Mouse (Mus musculus) liver, adult 2 months (tissue): Measurements from ENCODE around the gene Gm49510. TPM values are rescaled to one million over a fixed set of nuclear protein-coding genes. Genes with fewer than 3 reads are reported as not detected.

ENCODE experiments used
- DNase-seq: peaks from one replicate; pipeline ENCODE4 v3.0.0-alpha.2; 2011; ENCODE audit warnings: low read depth, low spot score; ENCODE audit errors: extremely low read depth
- H3K27ac ChIP-seq: fragments of 200-500 bp; replicated peaks from 2 replicates; pipeline ENCODE4 v1.5.1; 2012; ENCODE audit warnings: low read depth, mild to moderate bottlenecking, control low read depth, inconsistent platforms, low read length; ENCODE audit not compliant: insufficient read depth
- H3K27me3 ChIP-seq: fragments of 200-500 bp; 2 replicates; pipeline ENCODE4 v1.6.1; 2012; ENCODE audit warnings: mild to moderate bottlenecking, moderate library complexity, low read length, inconsistent platforms; ENCODE audit not compliant: control insufficient read depth, insufficient read depth
- H3K36me3 ChIP-seq: fragments of 200-500 bp; 2 replicates; pipeline ENCODE4 v1.6.1; 2012; ENCODE audit warnings: low read length, inconsistent platforms; ENCODE audit not compliant: control insufficient read depth, insufficient read depth
- H3K4me1 ChIP-seq: fragments of 200-500 bp; 2 replicates; pipeline ENCODE4 v1.6.1; 2011; ENCODE audit warnings: low read length; ENCODE audit not compliant: control insufficient read depth, insufficient read depth
- H3K4me3 ChIP-seq: fragments of 200-500 bp; 2 replicates; pipeline ENCODE4 v1.5.1; 2011; ENCODE audit warnings: low read depth, mild to moderate bottlenecking, control low read depth, low read length, moderate library complexity; ENCODE audit not compliant: insufficient read depth
- H3K79me2 ChIP-seq: fragments of 200-500 bp; 2 replicates; pipeline ENCODE4 v1.6.1; 2012; ENCODE audit warnings: inconsistent platforms, mild to moderate bottlenecking, low read length, moderate library complexity; ENCODE audit not compliant: control insufficient read depth, insufficient read depth
- H3K9ac ChIP-seq: fragments of 200-500 bp; 2 replicates; pipeline ENCODE4 v1.6.1; 2012; ENCODE audit warnings: low read depth, mild to moderate bottlenecking, control low read depth, inconsistent platforms, low read length
- CTCF ChIP-seq: fragments of 200-500 bp; IDR thresholded peaks from 2 replicates; pipeline ENCODE4 v1.5.1; 2011; ENCODE audit warnings: low read depth, low read length, control low read depth
- POLR2A ChIP-seq: fragments of 200-500 bp; IDR thresholded peaks from 2 replicates; pipeline ENCODE4 v1.6.1; 2011; ENCODE audit warnings: low read length, control low read depth; ENCODE audit not compliant: insufficient read depth; ENCODE audit errors: extremely low read depth
- WGBS: fragments of 180-500 bp; shearing (Covaris S2); methylation state at CpG from one replicate; pipeline ENCODE4 v1.1.7; 2018; 5-methylcytosine and 5-hydroxymethylcytosine counted together
- polyA plus RNA-seq: library from polyadenylated mRNA; depleted of rRNA; stranded (reverse); fragments of >200 nt; gene quantifications from 2 replicates; pipeline ENCODE4 v1.2.3, GENCODE M21; 2012; rRNA removed
- total RNA-seq: library from RNA; depleted of rRNA; stranded (reverse); fragments of >200 nt; gene quantifications from 2 replicates; pipeline ENCODE4 v1.2.3, GENCODE M21; 2014; rRNA removed

Gene Gm49510
- total and polyA plus RNA-seq, 2 experiments: not detected

GRCm38 (mm10) chr15:78956351-78956750, 56.9 kb downstream of the Gm49510 start:
- H3K9ac ChIP-seq: no peak overlapping the region
- 80% methylated on average over 4 of the region's 4 CpGs for WGBS
- no peaks in the 10 kb centered on the region for H3K27me3 ChIP-seq
- H3K79me2 ChIP-seq: no peaks in the 10 kb centered on the region
- no peak for TF ChIP-seq POLR2A
- peak; percentile 18; the same call in 1 of the 2 replicates for TF ChIP-seq CTCF
- no peak overlapping the region for H3K4me3 ChIP-seq
- H3K4me1 ChIP-seq: no peaks in the 10 kb centered on the region
- DNase-seq: peak; percentile 47
- H3K27ac ChIP-seq: no peak overlapping the region
- no peaks in the 10 kb centered on the region for H3K36me3 ChIP-seq

GRCm38 (mm10) chr15:78957021-78957420, 57.6 kb downstream of the Gm49510 start:
- Histone ChIP-seq H3K4me1 (no peaks in the 10 kb centered on the region), H3K27ac (no peak overlapping the region), H3K27me3 (no peaks in the 10 kb centered on the region), H3K4me3 (no peak overlapping the region), H3K36me3 (no peaks in the 10 kb centered on the region), H3K9ac (no peak overlapping the region), H3K79me2 (no peaks in the 10 kb centered on the region)
- WGBS: 76% methylated on average over 15 of the region's 15 CpGs
- DNase-seq: no peak
- TF ChIP-seq CTCF (no peak), POLR2A (no peak)

- H3K9ac ChIP-seq: no peak overlapping the region
- H3K36me3 ChIP-seq: no peaks in the 10 kb centered on the region
- no peak for DNase-seq
- H3K4me1 ChIP-seq: no peaks in the 10 kb centered on the region
- TF ChIP-seq POLR2A: no peak
- no peak for TF ChIP-seq CTCF
- H3K27me3 ChIP-seq: no peaks in the 10 kb centered on the region
- H3K79me2 ChIP-seq: no peaks in the 10 kb centered on the region
- WGBS: 80% methylated on average over 11 of the region's 11 CpGs
- no peak overlapping the region for H3K4me3 ChIP-seq
- no peak overlapping the region for H3K27ac ChIP-seq
These were observed 60.1 kb downstream of the Gm49510 start for GRCm38 (mm10) chr15:78959537-78959936.

- Histone ChIP-seq H3K9ac (no peak overlapping the region), H3K27me3 (no peaks in the 10 kb centered on the region), H3K4me3 (no peak overlapping the region), H3K4me1 (no peaks in the 10 kb centered on the region), H3K36me3 (no peaks in the 10 kb centered on the region), H3K79me2 (no peaks in the 10 kb centered on the region), H3K27ac (no peak overlapping the region)
- DNase-seq: no peak
- no peak for TF ChIP-seq POLR2A
- TF ChIP-seq CTCF: no peak
- WGBS: 45% methylated on average over 4 of the region's 4 CpGs
These were observed 60.6 kb downstream of the Gm49510 start for GRCm38 (mm10) chr15:78960088-78960487.

- Histone ChIP-seq H3K27me3 (no peaks in the 10 kb centered on the region), H3K4me1 (no peaks in the 10 kb centered on the region), H3K9ac (no peak overlapping the region), H3K4me3 (no peak overlapping the region), H3K79me2 (no peaks in the 10 kb centered on the region), H3K36me3 (no peaks in the 10 kb centered on the region), H3K27ac (no peak overlapping the region)
- 26% methylated on average over 2 of the region's 2 CpGs for whole genome bisulfite sequencing
- TF ChIP-seq POLR2A: no peak
- peak; percentile 90 for TF ChIP-seq CTCF
- peak; percentile 43 for DNase-seq
These were observed 63.4 kb downstream of the Gm49510 start for GRCm38 (mm10) chr15:78962885-78963284.

Other genes with a start within 250 kb of the Gm49510 start
- not detected in 2 replicates for gene Elfn2, start 180.9 kb upstream of the Gm49510 start, total RNA-seq
- not detected in 2 replicates for gene Elfn2, start 180.9 kb upstream of the Gm49510 start, polyA plus RNA-seq
- 0.74 and 1.1 TPM in 2 replicates for gene Mfng, start 126.2 kb upstream of the Gm49510 start, total RNA-seq
- gene Mfng, start 126.2 kb upstream of the Gm49510 start, polyA plus RNA-seq: 1.2 and 2.3 TPM in 2 replicates
- 2.7 and 4.3 TPM in 2 replicates for gene Card10, start 96.6 kb upstream of the Gm49510 start, total RNA-seq
- 15.0 and 18.7 TPM in 2 replicates for gene Card10, start 96.6 kb upstream of the Gm49510 start, polyA plus RNA-seq
- 6.5 and 8.5 TPM in 2 replicates for gene Cdc42ep1, start 57.0 kb upstream of the Gm49510 start, total RNA-seq
- gene Cdc42ep1, start 57.0 kb upstream of the Gm49510 start, polyA plus RNA-seq: 39.7 and 42.7 TPM in 2 replicates
- 0.55 TPM in 1 of 2 replicates, not detected in the other for gene Lgals2, start 44.1 kb upstream of the Gm49510 start, total RNA-seq
- gene Lgals2, start 44.1 kb upstream of the Gm49510 start, polyA plus RNA-seq: 0.57 TPM in 1 of 2 replicates, not detected in the other
- 4.4 and 6.4 TPM in 2 replicates for gene Gga1, start 22.5 kb upstream of the Gm49510 start, total RNA-seq
- 34.9 and 42.7 TPM in 2 replicates for gene Gga1, start 22.5 kb upstream of the Gm49510 start, polyA plus RNA-seq
- gene Sh3bp1, start 101 bp downstream of the Gm49510 start, total RNA-seq: 0.37 and 2.3 TPM in 2 replicates
- 3.7 and 6.0 TPM in 2 replicates for gene Sh3bp1, start 101 bp downstream of the Gm49510 start, polyA plus RNA-seq
- 0.27 and 0.37 TPM in 2 replicates for gene Pdxp, start 14.3 kb downstream of the Gm49510 start, total RNA-seq
- 0.62 and 1.2 TPM in 2 replicates for gene Pdxp, start 14.3 kb downstream of the Gm49510 start, polyA plus RNA-seq
- 23.2 and 31.6 TPM in 2 replicates for gene Lgals1, start 27.1 kb downstream of the Gm49510 start, total RNA-seq
- gene Lgals1, start 27.1 kb downstream of the Gm49510 start, polyA plus RNA-seq: 25.2 and 26.9 TPM in 2 replicates
- 4.0 and 5.3 TPM in 2 replicates for gene Nol12, start 35.3 kb downstream of the Gm49510 start, total RNA-seq
- 10.3 and 13.1 TPM in 2 replicates for gene Nol12, start 35.3 kb downstream of the Gm49510 start, polyA plus RNA-seq
- gene Triobp, start 48.1 kb downstream of the Gm49510 start, total RNA-seq: 11.9 and 14.3 TPM in 2 replicates
- gene Triobp, start 48.1 kb downstream of the Gm49510 start, polyA plus RNA-seq: 19.9 and 24.3 TPM in 2 replicates
- gene H1f0, start 128.8 kb downstream of the Gm49510 start, total RNA-seq: 64.2 and 82.1 TPM in 2 replicates
- 68.0 and 79.0 TPM in 2 replicates for gene H1f0, start 128.8 kb downstream of the Gm49510 start, polyA plus RNA-seq
- not detected in 2 replicates for gene Galr3, start 142.2 kb downstream of the Gm49510 start, total RNA-seq
- 0.09 TPM in 1 of 2 replicates, not detected in the other for gene Galr3, start 142.2 kb downstream of the Gm49510 start, polyA plus RNA-seq
- 5.1 and 6.4 TPM in 2 replicates for gene Ankrd54, start 163.2 kb downstream of the Gm49510 start, total RNA-seq
- gene Ankrd54, start 163.2 kb downstream of the Gm49510 start, polyA plus RNA-seq: 22.5 and 27.1 TPM in 2 replicates
- gene Eif3l, start 175.5 kb downstream of the Gm49510 start, total RNA-seq: 82.1 and 94.2 TPM in 2 replicates
- gene Eif3l, start 175.5 kb downstream of the Gm49510 start, polyA plus RNA-seq: 98.3 and 103 TPM in 2 replicates
- gene Micall1, start 209.2 kb downstream of the Gm49510 start, total RNA-seq: 3.0 and 3.3 TPM in 2 replicates
- gene Micall1, start 209.2 kb downstream of the Gm49510 start, polyA plus RNA-seq: 6.2 and 8.9 TPM in 2 replicates
- 29.2 and 36.0 TPM in 2 replicates for gene Polr2f, start 241.3 kb downstream of the Gm49510 start, total RNA-seq
- gene Polr2f, start 241.3 kb downstream of the Gm49510 start, polyA plus RNA-seq: 29.9 and 33.8 TPM in 2 replicates
- 0.65 and 0.67 TPM in 2 replicates for gene 1700088E04Rik, start 241.6 kb downstream of the Gm49510 start, total RNA-seq
- gene 1700088E04Rik, start 241.6 kb downstream of the Gm49510 start, polyA plus RNA-seq: 0.25 and 0.65 TPM in 2 replicates